Mouse (Mus musculus): Measurements from ENCODE around the gene Ppox.
"Not testable (repeated sequence)": the region's sequence is repeated elsewhere in the genome, so short reads cannot be mapped to it uniquely, and the experiment has no call there.

Ppox gene

GRCm38 (mm10) chr1:171280916-171281527 lies at the start of gene Ppox:
TSS of gene Ppox (minus strand) at chr1:171281186.
- peak; percentile 96 for DNase-seq (ENCODE audit: low read depth, low spot score)

- DNase-seq (ENCODE audit: low read depth, low spot score), result no peak
Observed at GRCm38 (mm10) chr1:171330216-171330560, 49.2 kb upstream of the Ppox start.

DNA sequence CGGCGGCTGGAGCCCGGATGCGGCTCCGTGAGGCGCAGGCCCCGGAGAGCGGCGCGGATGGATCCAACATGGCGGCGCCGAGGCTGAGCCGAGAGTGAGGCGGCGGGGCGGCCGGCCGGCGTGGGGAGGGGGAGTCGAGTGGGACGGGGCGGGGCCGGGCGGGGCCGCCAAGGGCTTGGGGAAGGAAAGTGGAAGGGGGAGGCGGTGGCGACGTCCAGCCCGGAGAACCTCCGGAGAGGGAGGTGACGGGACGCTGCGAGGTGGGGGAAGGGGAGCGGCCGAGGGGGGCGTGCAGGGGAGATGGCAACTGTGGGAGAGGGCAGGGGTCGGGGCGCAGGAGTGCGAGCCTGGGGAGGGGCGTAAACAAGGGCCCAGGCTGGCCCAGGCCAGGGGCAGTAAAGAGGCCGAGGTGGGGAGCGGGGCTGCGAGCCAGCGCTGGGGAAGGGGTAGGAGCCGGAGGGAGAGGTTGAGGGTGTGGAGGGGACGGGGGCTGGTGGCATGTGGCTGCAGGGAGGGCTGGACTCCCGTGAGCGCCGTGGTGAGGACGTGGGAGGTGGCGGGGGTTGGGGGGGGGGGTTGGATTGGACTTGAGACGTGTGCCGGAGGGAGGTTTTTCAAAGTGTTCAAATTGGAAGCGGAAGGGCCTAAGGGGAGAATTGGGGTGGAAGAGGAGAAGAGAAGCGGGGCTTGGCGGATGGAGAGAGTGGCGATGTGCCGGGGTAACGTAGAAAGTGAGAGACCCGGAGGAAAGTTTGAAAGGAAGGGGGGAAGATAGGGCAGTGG lies 48.6 kb upstream of the Ppox start:
- peak; percentile 93 for DNase-seq (ENCODE audit: low read depth, low spot score)

DNA sequence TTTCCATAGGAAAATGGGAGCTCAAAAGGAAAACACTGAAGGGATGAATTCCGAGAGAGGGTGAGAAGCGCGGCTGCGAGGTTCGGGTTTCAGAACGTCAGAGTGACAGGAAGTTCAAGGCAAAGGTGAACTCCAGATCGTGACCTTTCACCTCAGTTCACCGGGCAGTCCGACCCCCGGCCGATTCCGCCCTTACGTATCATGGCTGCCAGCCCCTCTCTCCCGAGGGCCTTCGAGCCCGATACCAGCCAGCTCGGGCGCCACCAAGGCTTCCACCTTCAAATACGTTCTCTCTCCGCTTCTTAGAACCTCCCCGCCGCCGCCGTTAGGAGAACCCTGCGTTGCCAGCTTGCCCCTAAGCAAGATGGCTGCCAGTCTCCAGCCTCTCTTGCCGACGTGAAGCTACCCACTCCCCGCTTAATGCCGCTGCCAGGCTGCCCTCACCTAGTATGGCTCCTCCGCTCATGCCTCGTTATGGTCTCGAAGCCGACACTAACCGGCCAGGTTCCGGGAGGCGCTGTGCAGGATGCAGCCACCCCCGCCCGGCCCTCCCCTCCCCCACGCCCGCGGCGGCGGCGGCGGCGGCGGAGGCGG lies 48.0 kb upstream of the Ppox start, which contains the start of gene Dedd:
TSS of gene Dedd (plus strand) at position 307 of the 594 bp plus-strand sequence.
- peak; percentile 89 for DNase-seq (ENCODE audit: low read depth, low spot score)

GRCm38 (mm10) chr1:171328244-171328643 lies 47.3 kb upstream of the Ppox start:
- peak; percentile 34 for DNase-seq (ENCODE audit: low read depth, low spot score)

GRCm38 (mm10) chr1:171326588-171326987 lies 45.6 kb upstream of the Ppox start:
- DNase-seq (ENCODE audit: low read depth, low spot score), result not testable (repeated sequence)

- no peak for DNase-seq (ENCODE audit: low read depth, low spot score)
Observed at GRCm38 (mm10) chr1:171325571-171325970, 44.6 kb upstream of the Ppox start.

GRCm38 (mm10) chr1:171322012-171322411 lies 41.0 kb upstream of the Ppox start:
- DNase-seq (ENCODE audit: low read depth, low spot score), result no peak

DNA sequence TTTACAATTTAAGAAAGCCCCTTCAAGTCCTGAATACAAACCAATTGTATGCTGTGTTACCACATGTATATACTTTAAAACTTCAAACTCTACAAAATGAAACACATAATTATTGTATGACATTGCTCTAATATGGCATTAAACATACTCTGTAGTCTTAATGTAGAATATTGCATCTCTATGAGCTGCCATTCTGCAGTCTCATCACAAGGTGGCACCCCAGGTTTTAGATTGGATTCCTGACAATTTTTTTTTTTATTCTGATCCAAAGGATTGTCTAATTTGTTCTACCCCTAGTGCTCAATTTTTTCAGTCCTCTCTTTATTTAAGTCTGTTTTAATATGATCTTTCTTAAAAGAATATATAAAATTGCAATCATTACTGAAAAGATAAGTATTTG lies 40.4 kb upstream of the Ppox start:
- peak; percentile 17 for DNase-seq (ENCODE audit: low read depth, low spot score)

- no peak for DNase-seq (ENCODE audit: low read depth, low spot score)
Observed at GRCm38 (mm10) chr1:171320151-171320550, 39.2 kb upstream of the Ppox start.

GRCm38 (mm10) chr1:171319748-171320147 lies 38.8 kb upstream of the Ppox start:
- no peak for DNase-seq (ENCODE audit: low read depth, low spot score)

GRCm38 (mm10) chr1:171309321-171309720 lies 28.3 kb upstream of the Ppox start:
- no peak for DNase-seq (ENCODE audit: low read depth, low spot score)

DNA sequence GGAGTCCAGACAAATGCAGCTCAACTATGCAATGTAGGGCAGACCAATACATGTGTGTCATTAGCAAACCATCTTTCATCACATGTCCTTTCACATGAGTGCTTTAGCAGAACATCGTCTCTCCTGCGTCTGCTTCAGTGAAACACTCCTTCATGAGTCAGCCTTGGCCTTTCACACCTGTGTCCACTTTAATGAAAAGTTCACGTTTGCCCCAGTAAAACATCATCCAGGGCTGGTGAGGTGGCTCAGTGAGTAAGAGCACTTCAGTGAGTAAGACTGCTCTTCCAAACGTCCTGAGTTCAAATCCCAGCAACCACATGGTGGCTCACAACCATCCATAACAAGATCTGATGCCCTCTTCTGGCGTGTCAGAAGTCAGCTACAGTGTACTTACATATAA lies 25.2 kb upstream of the Ppox start:
- DNase-seq (ENCODE audit: low read depth, low spot score), result not testable (repeated sequence)

DNA sequence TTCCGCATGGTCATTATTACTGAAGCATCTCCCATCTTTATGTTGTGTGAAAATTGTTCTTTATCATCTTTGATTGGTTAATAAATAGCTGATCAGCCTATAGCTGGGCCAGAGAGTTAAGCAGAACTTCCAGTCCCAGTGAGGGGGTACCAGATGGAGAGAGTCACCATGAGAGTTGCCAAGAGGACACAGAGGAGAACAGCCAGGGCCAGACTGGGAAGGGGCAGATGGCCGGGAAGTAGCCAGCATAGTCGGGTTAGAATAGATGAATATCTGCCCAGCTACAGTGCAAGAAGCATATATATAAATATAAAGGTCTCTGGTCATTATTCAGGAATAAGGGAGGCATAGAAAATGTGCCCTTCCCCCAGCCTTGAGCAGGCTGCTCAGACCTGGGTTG lies 17.2 kb upstream of the Ppox start:
- no peak for DNase-seq (ENCODE audit: low read depth, low spot score)

GRCm38 (mm10) chr1:171295063-171295402 lies 14.0 kb upstream of the Ppox start:
- no peak for DNase-seq (ENCODE audit: low read depth, low spot score)

GRCm38 (mm10) chr1:171294298-171295062 lies 13.5 kb upstream of the Ppox start, which contains the start of gene Ufc1:
TSS of gene Ufc1 (minus strand) at chr1:171295024.
- peak; percentile 86 for DNase-seq (ENCODE audit: low read depth, low spot score)

- no peak for DNase-seq (ENCODE audit: low read depth, low spot score)
Observed at GRCm38 (mm10) chr1:171293906-171294297, 12.9 kb upstream of the Ppox start.

- no peak for DNase-seq (ENCODE audit: low read depth, low spot score)
Observed at GRCm38 (mm10) chr1:171293351-171293750, 12.4 kb upstream of the Ppox start.

DNA sequence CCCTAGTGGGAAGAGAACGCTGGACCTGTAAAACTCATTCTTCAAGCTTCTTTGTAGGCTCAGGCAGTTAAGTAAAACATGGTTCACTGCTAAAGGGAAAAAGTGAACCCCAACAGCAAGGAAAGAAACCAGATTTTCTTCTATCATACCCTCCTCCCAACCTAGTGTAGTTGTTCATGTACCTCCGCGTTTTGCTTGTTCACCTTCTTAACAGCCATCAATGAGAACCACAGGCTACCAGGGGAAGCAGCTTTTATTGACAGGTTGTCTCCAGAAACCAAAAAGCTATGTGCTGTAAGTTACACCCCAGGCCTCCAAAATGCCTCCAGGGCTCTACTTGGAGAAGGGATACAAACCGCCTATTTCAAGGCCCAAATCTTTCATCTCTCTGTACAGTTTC lies 7.3 kb upstream of the Ppox start:
- no peak for DNase-seq (ENCODE audit: low read depth, low spot score)

GRCm38 (mm10) chr1:171287136-171288081 lies 6.4 kb upstream of the Ppox start, which contains the start of gene Usp21:
TSS of gene Usp21 (minus strand) at chr1:171287991.
- DNase-seq (ENCODE audit: low read depth, low spot score), result peak; percentile 94

- no peak for DNase-seq (ENCODE audit: low read depth, low spot score)
Observed at GRCm38 (mm10) chr1:171286517-171286916, 5.5 kb upstream of the Ppox start.
